Mouse (Mus musculus) neural tube, postnatal 0 days (tissue): ENCODE results near the gene Fcnb. TPM values are rescaled to one million over a fixed set of nuclear protein-coding genes. Genes with fewer than 3 reads are reported as not detected.

Experiments used
- polyA plus RNA-seq: library from polyadenylated mRNA; unstranded; fragments of >200 nt; fragmentation: Nextera tagmentation; extraction: Ambion mirVana; gene quantifications from 2 replicates; pipeline ENCODE4 v1.2.1, GENCODE M21; 2015

Fcnb gene
- not detected in 2 replicates for polyA plus RNA-seq

DNA sequence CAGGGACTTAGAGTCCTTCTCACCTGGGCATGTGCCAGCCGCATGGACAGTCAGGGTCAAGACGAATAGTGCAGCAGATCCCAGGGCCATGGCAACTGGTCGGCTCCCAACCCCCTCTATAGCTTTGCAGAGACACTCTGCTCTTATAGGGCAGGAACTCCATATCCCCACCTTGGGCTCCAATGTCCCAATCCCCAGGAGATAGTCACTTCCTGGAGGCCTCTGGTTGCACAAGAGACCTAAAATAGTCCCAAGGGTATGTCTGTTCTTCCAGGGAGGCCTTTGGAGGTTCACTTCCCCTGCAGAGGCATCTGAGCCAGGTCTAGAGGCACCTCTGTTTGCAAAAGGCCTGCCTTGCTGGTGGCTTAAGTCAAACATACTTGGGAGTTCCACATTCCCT, at the start of gene Fcnb:
Gene Fcnb (minus strand): TSS at position 118 of the 400 bp plus-strand sequence.

Other genes starting within 250 kb of the Fcnb start
- gene Col5a1, start 198.5 kb downstream of the Fcnb start, polyA plus RNA-seq: 14.0 and 16.7 TPM in 2 replicates
- gene Olfm1, start 108.1 kb upstream of the Fcnb start, polyA plus RNA-seq: 407 and 436 TPM in 2 replicates